20 mouse cellular contexts compared by ENCODE assay signal in genomic region chr3:41528291-41528969, GRCm38 (mm10).
"Had no signal": no experiment of that assay in that cellular context is flagged by ENCODE, and none has a peak within 500 bp of the region (broad histone marks: within the 10 kb centered on the region; RNA-seq: fewer than 3 reads in every experiment).

No protein-coding gene starts in this region.

- H3K9ac ChIP-seq: kidney, embryonic 15.5 days; liver, embryonic 13.5 days; midbrain, embryonic 15.5 days; neural tube, embryonic 12.5 days; neural tube, embryonic 15.5 days; stomach, embryonic 15.5 days had no signal

- H3K4me3 ChIP-seq: kidney, embryonic 15.5 days; left cerebral cortex, adult 2 months; liver, embryonic 13.5 days; midbrain, embryonic 15.5 days; neural tube, embryonic 12.5 days; neural tube, embryonic 15.5 days; stomach, embryonic 15.5 days had no signal

- H3K4me1 ChIP-seq: liver, embryonic 13.5 days; midbrain, embryonic 15.5 days; neural tube, embryonic 12.5 days had no signal

- ATAC-seq: midbrain, embryonic 15.5 days had no signal

- H3K4me2 ChIP-seq: kidney, embryonic 15.5 days; liver, embryonic 13.5 days; midbrain, embryonic 11.5 days; midbrain, embryonic 15.5 days; neural tube, embryonic 12.5 days; neural tube, embryonic 15.5 days; stomach, embryonic 15.5 days had no signal

- H3K36me3 ChIP-seq: kidney, embryonic 15.5 days; liver, embryonic 13.5 days; midbrain, embryonic 15.5 days; neural tube, embryonic 12.5 days; neural tube, embryonic 15.5 days; stomach, embryonic 15.5 days had no signal

- H3K27me3 ChIP-seq: kidney, embryonic 15.5 days; liver, embryonic 13.5 days; midbrain, embryonic 15.5 days; neural tube, embryonic 12.5 days; neural tube, embryonic 15.5 days; stomach, embryonic 15.5 days had no signal

- DNase-seq: kidney, adult 8-10 months; kidney, postnatal 10 days; kidney, postnatal 36 days; layer of hippocampus, postnatal 36 days; liver, embryonic 13.5 days; lung, adult 2 months; lung, postnatal 14 days; right cerebral cortex, adult 18-20 months; right cerebral cortex, postnatal 14 days; spleen, adult 18-20 months; thymus, adult 18-20 months; thymus, postnatal 36 days had no signal

- H3K9me3 ChIP-seq: kidney, embryonic 15.5 days; liver, embryonic 13.5 days; midbrain, embryonic 15.5 days; neural tube, embryonic 12.5 days; neural tube, embryonic 15.5 days; stomach, embryonic 15.5 days had no signal

- H3K27ac ChIP-seq: kidney, embryonic 15.5 days; left cerebral cortex, adult 2 months; liver, embryonic 13.5 days; macrophage; midbrain, embryonic 15.5 days; neural tube, embryonic 12.5 days; neural tube, embryonic 15.5 days; stomach, embryonic 15.5 days had no signal
